Mouse (Mus musculus) small intestine, adult 2 months (tissue): ENCODE measurements around the gene Fbxo30.
"Not testable (repeated sequence)": the region's sequence is repeated elsewhere in the genome, so short reads cannot be mapped to it uniquely, and the experiment has no call there.

Experiments used
- CTCF ChIP-seq: fragments of 200-500 bp; IDR thresholded peaks from 2 replicates; pipeline ENCODE4 v1.5.1; 2012; ENCODE audit warnings: low read depth, mild to moderate bottlenecking, control low read depth, inconsistent platforms, low read length, moderate library complexity, mixed read lengths; ENCODE audit not compliant: insufficient replicate concordance, insufficient read length; ENCODE audit errors: extremely low read depth
- POLR2A ChIP-seq: fragments of 200-500 bp; IDR thresholded peaks from 2 replicates; pipeline ENCODE4 v1.6.1; 2012; ENCODE audit warnings: low read depth, mild to moderate bottlenecking, control low read depth, inconsistent platforms, low read length, moderate library complexity

GRCm38 (mm10) chr10:11253581-11253980 lies 27.5 kb upstream of the Fbxo30 start:
- not testable (repeated sequence) for TF ChIP-seq POLR2A, CTCF
